Mouse (Mus musculus): ENCODE results near the gene Stard9. TPM values are rescaled to one million over a fixed set of nuclear protein-coding genes. Genes with fewer than 3 reads are reported as not detected.
A peak's percentile ranks its signal among the peaks of the same experiment; 100 is the strongest.

Gene Stard9
- total RNA-seq (2014; rRNA removed) (10.6 and 11.4 TPM in 2 replicates), polyA plus RNA-seq (2015; fragmentation: Nextera tagmentation; extraction: Ambion mirVana) (1.6 and 2.4 TPM in 2 replicates)

GRCm38 (mm10) chr2:120628886-120629735 is at the start of gene Stard9:
Gene Stard9 (plus strand): TSS chr2:120629121.
- WGBS: 2% methylated on average over 33 of the region's 36 CpGs
- no peaks in the 10 kb centered on the region for H3K9me3 ChIP-seq (ENCODE audit: low read length)
- peak; percentile 100 for ATAC-seq (ENCODE audit: low FRiP score)

GRCm38 (mm10) chr2:120589759-120590158 is 39.2 kb upstream of the Stard9 start:
- H3K27ac ChIP-seq (ENCODE audit: low read depth, low read length): no peak overlapping the region
- H3K4me1 ChIP-seq (ENCODE audit: insufficient read depth, low read length): no peaks in the 10 kb centered on the region
- H3K4me3 ChIP-seq (ENCODE audit: low read depth, low read length): no peak overlapping the region
- H3K4me2 ChIP-seq (ENCODE audit: low read depth, low read length, poor library complexity, severe bottlenecking): no peak overlapping the region
- DNase-seq (ENCODE audit: low spot score) (no peak), ATAC-seq (ENCODE audit: low FRiP score) (no peak)
- no peak for TF ChIP-seq CTCF (IDR thresholded peaks at IDR 0.05)
- no peaks in the 10 kb centered on the region for H3K27me3 ChIP-seq (ENCODE audit: insufficient read depth, low read length)
- H3K9me3 ChIP-seq (ENCODE audit: low read length): no peaks in the 10 kb centered on the region
- 90% methylated on average over 5 of the region's 5 CpGs for WGBS
- H3K9ac ChIP-seq (replicated peaks; ENCODE audit: low read length, poor library complexity, severe bottlenecking): no peak overlapping the region
- peaks cover 9% of the 10 kb centered on the region for H3K36me3 ChIP-seq (ENCODE audit: insufficient read depth, low read length)

More at GRCm38 (mm10) chr2:120628886-120629735, at the start of gene Stard9:
- peak; percentile 100 for DNase-seq (ENCODE audit: low spot score)
- Histone ChIP-seq H3K4me3 (ENCODE audit: low read depth, low read length) (peak within 1 kb of the TSS; percentile 63), H3K4me2 (ENCODE audit: low read depth, low read length, poor library complexity, severe bottlenecking) (peak within 1 kb of the TSS; percentile 75), H3K27me3 (ENCODE audit: insufficient read depth, low read length) (no peaks in the 10 kb centered on the region), H3K36me3 (ENCODE audit: insufficient read depth, low read length) (no peaks in the 10 kb centered on the region), H3K27ac (ENCODE audit: low read depth, low read length) (peak within 1 kb of the TSS; percentile 43; the same call in 1 of the 2 replicates), H3K9ac (replicated peaks; ENCODE audit: low read length, poor library complexity, severe bottlenecking) (peak within 1 kb of the TSS; percentile 60), H3K4me1 (ENCODE audit: insufficient read depth, low read length) (0 out of 2 replicates have a peak, but pooled peaks cover 5% of the 10 kb centered on the region)
- peak; percentile 34; the same call in 1 of the 2 replicates for TF ChIP-seq CTCF (IDR thresholded peaks at IDR 0.05)

GRCm38 (mm10) chr2:120592227-120592626 is 36.7 kb upstream of the Stard9 start:
- no peak overlapping the region for H3K4me2 ChIP-seq (ENCODE audit: low read depth, low read length, poor library complexity, severe bottlenecking)
- DNase-seq (ENCODE audit: low spot score): no peak
- peaks cover 18% of the 10 kb centered on the region for H3K36me3 ChIP-seq (ENCODE audit: insufficient read depth, low read length)
- no peak overlapping the region for H3K4me3 ChIP-seq (ENCODE audit: low read depth, low read length)
- no peak for TF ChIP-seq CTCF (IDR thresholded peaks at IDR 0.05)
- H3K9ac ChIP-seq (replicated peaks; ENCODE audit: low read length, poor library complexity, severe bottlenecking): no peak overlapping the region
- 95% methylated on average over 1 of the region's 1 CpGs for WGBS
- H3K4me1 ChIP-seq (ENCODE audit: insufficient read depth, low read length): no peaks in the 10 kb centered on the region
- H3K9me3 ChIP-seq (ENCODE audit: low read length): no peaks in the 10 kb centered on the region
- H3K27me3 ChIP-seq (ENCODE audit: insufficient read depth, low read length): no peaks in the 10 kb centered on the region
- no peak for ATAC-seq (ENCODE audit: low FRiP score)
- H3K27ac ChIP-seq (ENCODE audit: low read depth, low read length): no peak overlapping the region

GRCm38 (mm10) chr2:120597734-120598133 is 31.2 kb upstream of the Stard9 start:
- Histone ChIP-seq H3K4me2 (ENCODE audit: low read depth, low read length, poor library complexity, severe bottlenecking) (no peak overlapping the region), H3K4me3 (ENCODE audit: low read depth, low read length) (no peak overlapping the region), H3K27me3 (ENCODE audit: insufficient read depth, low read length) (no peaks in the 10 kb centered on the region), H3K27ac (ENCODE audit: low read depth, low read length) (no peak overlapping the region), H3K9me3 (ENCODE audit: low read length) (no peaks in the 10 kb centered on the region), H3K4me1 (ENCODE audit: insufficient read depth, low read length) (no peaks in the 10 kb centered on the region), H3K36me3 (ENCODE audit: insufficient read depth, low read length) (peaks cover 23% of the 10 kb centered on the region), H3K9ac (replicated peaks; ENCODE audit: low read length, poor library complexity, severe bottlenecking) (no peak overlapping the region)
- ATAC-seq (ENCODE audit: low FRiP score) (no peak), DNase-seq (ENCODE audit: low spot score) (no peak)
- no peak for TF ChIP-seq CTCF (IDR thresholded peaks at IDR 0.05)
- 95% methylated on average over 2 of the region's 2 CpGs for WGBS

- no peak overlapping the region for H3K9ac ChIP-seq (replicated peaks; ENCODE audit: low read length, poor library complexity, severe bottlenecking)
- no peak overlapping the region for H3K27ac ChIP-seq (ENCODE audit: low read depth, low read length)
- H3K9me3 ChIP-seq (ENCODE audit: low read length): no peaks in the 10 kb centered on the region
- no peaks in the 10 kb centered on the region for H3K4me1 ChIP-seq (ENCODE audit: insufficient read depth, low read length)
- DNase-seq (ENCODE audit: low spot score) (no peak), ATAC-seq (ENCODE audit: low FRiP score) (no peak)
- no peaks in the 10 kb centered on the region for H3K27me3 ChIP-seq (ENCODE audit: insufficient read depth, low read length)
- H3K36me3 ChIP-seq (ENCODE audit: insufficient read depth, low read length): peaks cover 23% of the 10 kb centered on the region
- no peak overlapping the region for H3K4me3 ChIP-seq (ENCODE audit: low read depth, low read length)
- H3K4me2 ChIP-seq (ENCODE audit: low read depth, low read length, poor library complexity, severe bottlenecking): no peak overlapping the region
- TF ChIP-seq CTCF (IDR thresholded peaks at IDR 0.05): no peak
- WGBS: 90% methylated on average over 4 of the region's 4 CpGs
These were observed 29.4 kb upstream of the Stard9 start for GRCm38 (mm10) chr2:120599506-120599905.
